Mouse (Mus musculus): ENCODE results near the gene Lelp1.

Gene Lelp1

GRCm38 (mm10) chr3:92142644-92143043 is at the start of gene Lelp1:
Gene Lelp1, minus strand, starts transcription at chr3:92142744.
- DNase-seq (ENCODE audit: low spot score) = no peak

DNA sequence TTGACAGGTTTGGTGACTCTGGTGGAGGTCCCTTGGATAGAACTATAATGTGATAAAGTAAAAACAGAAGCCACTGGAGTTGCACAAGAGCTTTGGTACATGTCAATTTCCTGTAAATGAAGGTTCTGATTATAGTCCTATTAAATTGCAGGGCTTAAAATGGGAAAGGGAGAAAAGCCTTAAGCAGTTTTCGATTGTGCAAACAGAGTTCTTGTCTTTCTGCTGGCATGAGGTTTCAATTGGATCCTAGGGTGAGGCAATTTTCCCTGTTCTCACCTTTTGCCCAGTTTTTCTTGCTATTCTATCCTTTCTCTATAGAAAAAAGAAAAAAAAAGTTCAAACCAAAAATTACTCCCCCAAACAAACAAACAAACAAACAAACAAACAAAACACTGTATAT is 34.3 kb upstream of the Lelp1 start:
- no peak for DNase-seq (ENCODE audit: low spot score)

DNA sequence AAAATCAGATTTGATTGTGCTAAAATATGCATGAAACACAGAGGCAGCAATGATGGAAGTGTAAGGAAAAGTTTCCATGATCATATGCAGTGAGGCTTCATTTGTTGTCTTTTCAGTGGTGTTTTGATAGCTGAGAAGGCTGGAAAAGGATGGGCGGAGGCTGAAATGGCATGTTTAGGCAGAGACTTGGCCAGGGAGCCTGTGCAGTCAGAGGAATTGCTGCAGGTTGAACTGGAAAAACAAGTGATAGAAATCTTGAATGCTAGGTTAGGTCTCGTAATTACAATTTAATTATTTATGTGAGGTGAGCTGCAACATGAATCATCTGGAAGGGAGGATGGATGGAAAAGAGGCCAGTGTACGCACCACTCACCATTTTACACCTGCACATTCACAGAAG is 27.3 kb upstream of the Lelp1 start:
- DNase-seq (ENCODE audit: low spot score) = no peak

DNA sequence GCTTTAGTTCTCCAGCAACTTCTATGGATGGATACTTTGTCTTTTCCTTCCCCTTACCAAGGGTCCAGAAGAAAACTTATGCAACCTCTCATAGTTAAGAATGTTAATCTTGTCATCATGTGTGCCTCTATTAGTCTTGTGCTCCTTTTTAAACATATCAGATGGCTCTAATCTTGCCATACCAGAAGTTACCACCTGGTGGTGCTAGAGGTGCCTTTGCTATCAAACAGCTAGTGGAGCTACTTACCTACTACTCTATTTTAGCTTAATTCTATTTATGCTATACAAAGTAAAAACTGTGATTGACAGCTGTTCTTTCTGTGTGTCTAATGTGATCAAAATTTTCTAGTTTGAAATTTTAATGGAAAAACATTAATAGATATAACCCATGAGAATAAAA is 10.8 kb upstream of the Lelp1 start:
- DNase-seq (ENCODE audit: low spot score) = no peak

DNA sequence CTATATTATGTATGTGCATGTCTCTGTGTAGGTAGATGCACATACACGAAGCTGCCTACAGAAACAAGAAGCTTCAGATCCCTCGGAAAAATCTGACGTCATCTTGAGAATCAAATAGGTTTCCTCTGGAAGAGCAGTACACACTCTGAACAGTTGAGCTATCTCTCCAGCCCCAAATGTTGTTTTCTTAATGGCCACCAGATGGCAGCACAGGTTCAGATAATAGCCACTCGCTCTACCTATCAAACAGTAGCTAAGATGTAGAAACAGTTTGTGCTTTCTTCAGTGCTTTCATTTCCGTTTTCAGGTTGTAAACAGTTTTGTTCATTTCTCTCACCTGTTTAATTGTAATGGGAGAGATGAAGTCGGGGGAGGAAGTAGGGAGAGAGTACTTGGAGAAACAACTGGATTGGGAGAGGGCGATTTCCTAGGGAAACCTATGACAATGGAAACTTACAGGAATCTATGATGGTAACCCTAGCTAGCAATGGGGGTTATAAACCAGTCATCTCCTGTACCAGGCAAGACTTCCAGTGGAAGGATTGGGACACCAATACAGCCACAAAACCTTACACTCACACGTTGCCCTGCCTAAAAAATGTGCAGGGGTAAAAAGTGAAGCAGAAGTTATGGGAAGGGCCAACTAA is 8.2 kb upstream of the Lelp1 start:
- no peak for DNase-seq (ENCODE audit: low spot score)

- no peak for DNase-seq (ENCODE audit: low spot score)
These were observed 5.4 kb upstream of the Lelp1 start for GRCm38 (mm10) chr3:92147913-92148312.

GRCm38 (mm10) chr3:92147420-92147819 is 4.9 kb upstream of the Lelp1 start:
- no peak for DNase-seq (ENCODE audit: low spot score)

- no peak for DNase-seq (ENCODE audit: low spot score)
These were observed 18.7 kb downstream of the Lelp1 start, which contains the start of gene Prr9 for GRCm38 (mm10) chr3:92123847-92124246. Gene Prr9, minus strand, starts transcription at chr3:92123947.

DNA sequence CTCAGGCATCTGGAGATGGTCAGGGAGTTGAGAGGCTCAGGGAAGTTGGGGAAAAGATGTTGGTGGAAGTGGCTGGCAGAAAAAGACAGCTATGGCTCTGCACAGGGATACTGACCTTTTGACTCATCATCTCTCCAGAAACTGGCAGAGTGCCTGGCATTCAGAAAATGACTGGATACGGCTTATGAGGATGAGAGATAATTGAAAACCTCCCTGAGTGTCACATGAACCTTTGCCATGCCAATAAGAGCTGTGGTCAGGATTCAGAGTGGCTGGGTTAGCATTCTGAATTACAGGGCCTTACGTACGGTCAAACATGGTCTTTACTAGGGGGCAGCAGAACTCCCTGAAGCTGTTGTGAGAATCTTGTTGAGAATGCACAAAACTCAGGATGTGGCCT is 21.6 kb downstream of the Lelp1 start:
- DNase-seq (ENCODE audit: low spot score) = no peak

DNA sequence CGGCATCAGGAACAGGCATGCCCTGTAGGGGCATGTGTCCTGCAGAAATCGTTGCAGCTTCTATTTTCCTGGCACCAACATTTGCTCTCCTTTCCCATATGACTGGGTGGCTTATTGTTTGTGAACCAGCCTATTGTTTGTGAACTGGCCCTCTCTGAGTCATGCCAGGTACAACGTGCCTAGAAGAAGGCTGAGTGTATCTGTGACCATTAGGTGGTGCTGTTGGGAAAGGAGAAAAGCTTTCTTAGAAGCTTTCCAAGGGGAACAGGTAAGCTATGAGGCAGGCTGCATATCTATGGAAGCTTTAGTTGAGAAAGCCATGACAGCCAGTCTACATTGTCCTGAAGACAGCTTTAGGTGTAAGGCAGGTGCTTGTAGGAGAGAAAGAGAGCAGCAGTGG is 24.6 kb downstream of the Lelp1 start:
- DNase-seq (ENCODE audit: low spot score) = no peak

DNA sequence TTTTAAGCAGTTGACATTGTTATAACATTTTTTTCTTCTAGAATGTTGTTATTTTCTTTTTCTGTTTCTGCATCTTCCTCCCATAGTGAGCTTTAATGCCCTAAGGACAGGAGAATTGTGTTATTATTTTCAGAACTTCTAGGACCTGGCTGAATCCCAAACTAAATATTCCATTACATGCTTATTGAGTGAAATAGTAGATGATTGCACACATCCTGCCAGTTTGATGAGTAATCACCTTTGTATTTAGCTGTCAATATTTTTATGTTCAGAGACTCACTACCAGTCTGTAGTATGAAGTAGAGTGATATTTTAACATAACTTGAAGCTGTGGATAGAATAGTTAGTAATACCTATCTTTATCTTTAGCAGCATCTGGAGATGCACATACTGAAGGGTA is 31.0 kb downstream of the Lelp1 start:
- no peak for DNase-seq (ENCODE audit: low spot score)

DNA sequence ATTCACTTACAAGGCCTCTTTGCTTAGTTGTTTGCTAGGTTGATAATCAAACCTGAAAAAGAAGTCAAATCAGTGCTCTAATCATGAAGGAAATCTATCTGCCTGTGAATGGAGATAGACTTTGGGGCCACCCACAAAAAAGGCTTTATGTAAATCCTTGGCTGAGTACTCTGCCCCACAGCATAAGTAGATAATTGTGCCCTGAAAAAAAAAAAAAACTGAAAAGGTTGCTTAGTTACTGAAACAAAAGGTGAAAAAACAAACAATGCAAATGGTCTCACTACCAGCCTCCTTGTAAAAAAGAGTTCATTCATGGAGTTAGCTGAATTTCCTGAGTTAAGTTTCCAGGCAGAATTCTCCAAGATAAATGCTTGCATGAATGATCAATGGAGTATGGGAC is 31.8 kb downstream of the Lelp1 start:
- no peak for DNase-seq (ENCODE audit: low spot score)

DNA sequence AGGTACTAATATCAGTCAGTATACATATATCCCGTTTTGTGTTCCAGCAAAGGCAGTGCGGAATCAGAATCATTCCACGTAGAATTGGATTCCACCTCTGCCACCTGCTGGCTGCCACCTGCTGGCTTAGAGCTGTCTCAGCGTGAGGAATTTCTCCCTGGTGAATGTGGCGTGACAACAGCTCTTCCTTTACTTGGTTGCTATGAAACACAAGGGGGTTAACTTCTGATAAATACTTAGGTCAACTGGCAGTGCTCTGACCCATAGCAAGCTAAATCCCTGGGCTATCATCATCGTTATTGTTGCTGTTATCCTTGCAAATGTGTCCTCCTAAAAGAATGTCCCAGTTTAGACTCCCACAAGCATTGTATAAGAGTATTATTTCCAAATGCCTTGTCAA is 36.0 kb downstream of the Lelp1 start:
- no peak for DNase-seq (ENCODE audit: low spot score)

Measured in T-cell, adult 2 months (primary cell).